Mouse (Mus musculus) embryonic fibroblast, embryonic 13.5 days (primary cell): Measurements from ENCODE around the gene D930048N14Rik. TPM values are rescaled to one million over a fixed set of nuclear protein-coding genes. Genes with fewer than 3 reads are reported as not detected.
"Not testable (repeated sequence)": the region's sequence is repeated elsewhere in the genome, so short reads cannot be mapped to it uniquely, and the experiment has no call there.

ENCODE experiments used
- H3K27ac ChIP-seq: 2 replicates; pipeline ENCODE4 v1.5.1; 2012; ENCODE audit warnings: low read length, control low read depth, inconsistent platforms; ENCODE audit not compliant: insufficient read depth
- H3K4me1 ChIP-seq: 2 replicates; pipeline ENCODE4 v1.6.1; 2011; ENCODE audit warnings: low read length; ENCODE audit not compliant: control insufficient read depth, insufficient read depth
- H3K4me3 ChIP-seq: 2 replicates; pipeline ENCODE4 v1.5.1; 2011; ENCODE audit warnings: mild to moderate bottlenecking, control low read depth, low read length; ENCODE audit not compliant: insufficient read depth
- CTCF ChIP-seq: IDR thresholded peaks from 2 replicates; pipeline ENCODE4 v1.5.1; 2011; ENCODE audit warnings: mild to moderate bottlenecking, control low read depth, low read length, moderate library complexity, borderline replicate concordance; ENCODE audit not compliant: insufficient read depth
- POLR2A ChIP-seq: IDR thresholded peaks from 2 replicates; pipeline ENCODE4 v1.6.1; 2011; ENCODE audit warnings: low read depth, mild to moderate bottlenecking, control low read depth, low read length, moderate library complexity
- polyA plus RNA-seq: library from polyadenylated mRNA; stranded (reverse); fragments of >200 nt; gene quantifications from 2 replicates; pipeline ENCODE4 v1.2.4, GENCODE M21; 2011; ENCODE audit warnings: low read depth; ENCODE audit not compliant: missing spikeins, insufficient read length

The D930048N14Rik gene
- polyA plus RNA-seq, result 0.30 and 0.52 TPM in 2 replicates

- H3K4me3 ChIP-seq, result peak within 1 kb of the TSS; percentile 59
- peak; percentile 37; the same call in 1 of the 2 replicates for TF ChIP-seq POLR2A
- TF ChIP-seq CTCF, result no peak
- no peak within 1 kb of the TSS for H3K27ac ChIP-seq
- H3K4me1 ChIP-seq, result 0 out of 2 replicates have a peak, but pooled peaks cover 2% of the 10 kb centered on the region
Measured at GRCm38 (mm10) chr11:51650691-51651515, at the start of gene D930048N14Rik, which contains the start of gene N4bp3. Gene D930048N14Rik, plus strand, starts transcription at chr11:51650954. Gene N4bp3, minus strand, starts transcription at chr11:51650842.

GRCm38 (mm10) chr11:51602253-51602652, 48.5 kb upstream of the D930048N14Rik start:
- TF ChIP-seq POLR2A (0 out of 2 replicates have a peak, but pooled peaks have one; percentile 8), CTCF (no peak)
- Histone ChIP-seq H3K27ac (no peak overlapping the region), H3K4me1 (peaks cover 4% of the 10 kb centered on the region), H3K4me3 (no peak overlapping the region)

- Histone ChIP-seq H3K4me3 (peak overlapping the region; percentile 98), H3K27ac (peak overlapping the region; percentile 62), H3K4me1 (peaks cover 4% of the 10 kb centered on the region)
- TF ChIP-seq POLR2A (no peak; the same call in 1 of the 2 replicates), CTCF (no peak)
Measured at GRCm38 (mm10) chr11:51605602-51606446, 44.9 kb upstream of the D930048N14Rik start.

GRCm38 (mm10) chr11:51606447-51607095, 44.2 kb upstream of the D930048N14Rik start, which contains the start of gene Hnrnpab:
Gene Hnrnpab, minus strand, starts transcription at chr11:51606847.
- peaks cover 4% of the 10 kb centered on the region for H3K4me1 ChIP-seq
- peak within 1 kb of the TSS; percentile 98 for H3K4me3 ChIP-seq
- TF ChIP-seq CTCF, result no peak
- peak; percentile 100 for TF ChIP-seq POLR2A
- peak within 1 kb of the TSS; percentile 62 for H3K27ac ChIP-seq

GRCm38 (mm10) chr11:51607096-51607738, 43.5 kb upstream of the D930048N14Rik start:
- H3K27ac ChIP-seq, result peak overlapping the region; percentile 51
- no peak for TF ChIP-seq CTCF
- TF ChIP-seq POLR2A, result no peak
- H3K4me1 ChIP-seq, result peaks cover 4% of the 10 kb centered on the region
- H3K4me3 ChIP-seq, result peak overlapping the region; percentile 61

GRCm38 (mm10) chr11:51609266-51609909, 41.4 kb upstream of the D930048N14Rik start:
- Histone ChIP-seq H3K27ac (no peak overlapping the region), H3K4me3 (no peak overlapping the region), H3K4me1 (no peaks in the 10 kb centered on the region; the same call in 1 of the 2 replicates)
- TF ChIP-seq POLR2A (no peak), CTCF (no peak)

- H3K4me3 ChIP-seq, H3K4me1 ChIP-seq, H3K27ac ChIP-seq: not testable (repeated sequence)
Measured at GRCm38 (mm10) chr11:51609940-51610339, 40.8 kb upstream of the D930048N14Rik start.

- TF ChIP-seq POLR2A (no peak), CTCF (no peak)
- no peak overlapping the region for H3K27ac ChIP-seq
- no peaks in the 10 kb centered on the region for H3K4me1 ChIP-seq
- no peak overlapping the region for H3K4me3 ChIP-seq
Measured at GRCm38 (mm10) chr11:51614256-51614655, 36.5 kb upstream of the D930048N14Rik start.
